Comparison of ENCODE assay signal across 15 mouse cellular contexts in the genomic region with DNA sequence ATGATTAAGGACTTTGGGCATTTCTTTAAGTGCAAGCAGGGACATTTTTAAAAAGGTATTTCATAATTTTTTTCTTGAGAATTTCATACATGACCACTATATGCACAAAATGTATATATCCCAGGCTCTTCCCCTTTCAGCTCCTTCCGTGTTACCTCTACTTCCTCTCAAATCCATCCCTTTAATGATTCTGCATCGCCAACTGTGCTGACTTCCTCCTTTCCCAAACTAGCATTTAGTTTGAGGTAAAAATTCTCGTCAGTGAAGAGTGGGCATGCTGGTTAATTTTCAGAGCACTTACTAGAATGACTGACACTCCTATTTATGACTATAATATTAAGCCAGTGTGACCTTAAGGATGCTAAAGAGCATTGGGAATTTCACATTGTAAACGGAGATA.
DNase-seq lines count a peak whose midpoint lies in the region; ATAC-seq and TF ChIP-seq lines count a peak whose summit lies in the region.
"Had no signal": no experiment of that assay in that cellular context is flagged by ENCODE, and none has a peak within 500 bp of the region (broad histone marks: within the 10 kb centered on the region; RNA-seq: fewer than 3 reads in every experiment).

No protein-coding gene starts in this region.

- no peaks in the 10 kb centered on the region for H3K36me3 ChIP-seq in intestine, postnatal 0 days (ENCODE audit: control insufficient read depth, insufficient read depth)
- no peaks in the 10 kb centered on the region for H3K36me3 ChIP-seq in intestine, embryonic 16.5 days (ENCODE audit: control insufficient read depth, insufficient read depth, low read length)
- no peaks in the 10 kb centered on the region for H3K36me3 ChIP-seq in stomach, embryonic 14.5 days (ENCODE audit: control insufficient read depth, insufficient read depth, low read length)
- no peaks in the 10 kb centered on the region for H3K36me3 ChIP-seq in stomach, postnatal 0 days (ENCODE audit: control insufficient read depth, insufficient read depth, low read length)
- H3K36me3 ChIP-seq: G1E; heart, embryonic 10.5 days; midbrain, embryonic 10.5 days had no signal

- TF ChIP-seq CTCF in intestine, postnatal 0 days (IDR thresholded peaks at IDR 0.05; ENCODE audit: low read depth) = no peak
- TF ChIP-seq CTCF in stomach, postnatal 0 days (IDR thresholded peaks at IDR 0.05; ENCODE audit: low read depth) = no peak

- H3K9me3 ChIP-seq in intestine, postnatal 0 days (ENCODE audit: control insufficient read depth) = no peaks in the 10 kb centered on the region
- H3K9me3 ChIP-seq in intestine, embryonic 16.5 days (ENCODE audit: control insufficient read depth, low read length) = no peaks in the 10 kb centered on the region; the same call in 1 of the 2 replicates
- H3K9me3 ChIP-seq in stomach, embryonic 14.5 days (ENCODE audit: control insufficient read depth, low read depth, low read length) = no peaks in the 10 kb centered on the region
- no peaks in the 10 kb centered on the region for H3K9me3 ChIP-seq in stomach, postnatal 0 days (ENCODE audit: control insufficient read depth, low read length)
- H3K9me3 ChIP-seq: heart, embryonic 10.5 days; midbrain, embryonic 10.5 days had no signal

- H3K27ac ChIP-seq in intestine, postnatal 0 days (ENCODE audit: low read depth, low read length) = no peak overlapping the region
- no peak overlapping the region for H3K27ac ChIP-seq in intestine, embryonic 16.5 days (ENCODE audit: low read length)
- H3K27ac ChIP-seq in stomach, embryonic 14.5 days (ENCODE audit: low read length) = no peak overlapping the region
- H3K27ac ChIP-seq in stomach, postnatal 0 days (replicated peaks) = no peak overlapping the region
- H3K27ac ChIP-seq: hindbrain, embryonic 14.5 days had no signal

- no peak overlapping the region for H3K4me3 ChIP-seq in intestine, postnatal 0 days (ENCODE audit: low read depth, low read length)
- no peak overlapping the region for H3K4me3 ChIP-seq in intestine, embryonic 16.5 days (ENCODE audit: low read length)
- H3K4me3 ChIP-seq in stomach, embryonic 14.5 days (ENCODE audit: low read depth, low read length) = no peak overlapping the region
- H3K4me3 ChIP-seq in stomach, postnatal 0 days (ENCODE audit: low read depth, low read length) = no peak overlapping the region

- no peaks in the 10 kb centered on the region for H3K4me1 ChIP-seq in intestine, postnatal 0 days (replicated peaks; ENCODE audit: control insufficient read depth, insufficient read depth, low read length)
- no peaks in the 10 kb centered on the region for H3K4me1 ChIP-seq in intestine, embryonic 16.5 days (ENCODE audit: control insufficient read depth, insufficient read depth, low read length)
- no peaks in the 10 kb centered on the region for H3K4me1 ChIP-seq in stomach, embryonic 14.5 days (ENCODE audit: control insufficient read depth, insufficient read depth, low read length)
- H3K4me1 ChIP-seq in stomach, postnatal 0 days (replicated peaks; ENCODE audit: control insufficient read depth, insufficient read depth) = no peaks in the 10 kb centered on the region
- H3K4me1 ChIP-seq: heart, embryonic 10.5 days had no signal

- no peak overlapping the region for H3K9ac ChIP-seq in intestine, postnatal 0 days (ENCODE audit: low read depth, low read length)
- H3K9ac ChIP-seq in intestine, embryonic 16.5 days (ENCODE audit: low read depth, low read length) = no peak overlapping the region
- H3K9ac ChIP-seq in stomach, embryonic 14.5 days (replicated peaks; ENCODE audit: low read depth, low read length) = no peak overlapping the region
- H3K9ac ChIP-seq in stomach, postnatal 0 days (ENCODE audit: low read length) = no peak overlapping the region
- H3K9ac ChIP-seq: hindbrain, embryonic 14.5 days had no signal

- H3K27me3 ChIP-seq in intestine, postnatal 0 days (replicated peaks; ENCODE audit: control insufficient read depth, insufficient read depth, low read length) = no peaks in the 10 kb centered on the region
- no peaks in the 10 kb centered on the region for H3K27me3 ChIP-seq in intestine, embryonic 16.5 days (replicated peaks; ENCODE audit: control insufficient read depth, insufficient read depth, low read length)
- H3K27me3 ChIP-seq in stomach, embryonic 14.5 days (ENCODE audit: control insufficient read depth, insufficient read depth, low read length) = no peaks in the 10 kb centered on the region
- H3K27me3 ChIP-seq in stomach, postnatal 0 days (ENCODE audit: control insufficient read depth, insufficient read depth, low read length) = no peaks in the 10 kb centered on the region

- WGBS in intestine, postnatal 0 days = 58% methylated on average over 4 of the region's 4 CpGs
- 62% methylated on average over 4 of the region's 4 CpGs for WGBS in intestine, embryonic 16.5 days
- 55% methylated on average over 4 of the region's 4 CpGs for WGBS in stomach, embryonic 14.5 days
- 52% methylated on average over 4 of the region's 4 CpGs for WGBS in stomach, postnatal 0 days

- no peak for TF ChIP-seq EP300 in stomach, postnatal 0 days (optimal IDR thresholded peaks at IDR 0.05)

- no peak for DNase-seq in stomach, postnatal 0 days (ENCODE audit: low spot score)
- DNase-seq in embryo, embryonic 11 days = no peak
- DNase-seq in cerebellum, adult 9-10 months = no peak
- DNase-seq in adrenal gland, postnatal 14 days = no peak
- DNase-seq: adrenal gland, adult 8-10 months; cerebellum, adult 18-20 months; right cerebral cortex, adult 18-20 months had no signal

- no peak for ATAC-seq in intestine, postnatal 0 days
- no peak for ATAC-seq in intestine, embryonic 16.5 days
- ATAC-seq in stomach, embryonic 14.5 days (ENCODE audit: insufficient number of reproducible peaks, insufficient read depth, low FRiP score, low read depth) = no peak
- ATAC-seq in stomach, postnatal 0 days (ENCODE audit: low FRiP score, low TSS enrichment) = no peak
- peak; percentile 81 for ATAC-seq in granulocyte monocyte progenitor cell, adult 5-6 weeks (replicated peaks; ENCODE audit: poor library complexity, severe bottlenecking)

- peak overlapping the region; percentile 46; the same call in 1 of the 2 replicates for H3K4me2 ChIP-seq in intestine, postnatal 0 days (replicated peaks; ENCODE audit: low read depth)
- H3K4me2 ChIP-seq in intestine, embryonic 16.5 days (ENCODE audit: low read depth, low read length) = no peak overlapping the region; the same call in 1 of the 2 replicates
- H3K4me2 ChIP-seq in stomach, embryonic 14.5 days (replicated peaks; ENCODE audit: low read depth, low read length) = peak overlapping the region; percentile 31
- no peak overlapping the region for H3K4me2 ChIP-seq in stomach, postnatal 0 days (replicated peaks; ENCODE audit: low read depth)

Comparison
In these comparisons a context has a peak if more than half of its experiments do, and no peak if none do; other contexts are left out.
1. H3K4me2 ChIP-seq: peak in intestine, postnatal 0 days (single experiment) and stomach, embryonic 14.5 days (single experiment); none in intestine, embryonic 16.5 days (single experiment) and stomach, postnatal 0 days (single experiment).